Mouse (Mus musculus): Measurements from ENCODE around the gene 1700010I14Rik. TPM values are rescaled to one million over a fixed set of nuclear protein-coding genes. Genes with fewer than 3 reads are reported as not detected.

The 1700010I14Rik gene
- polyA plus RNA-seq (2012; rRNA removed) = 0.46 and 0.53 TPM in 2 replicates

GRCm38 (mm10) chr17:8988119-8988807 is at the start of gene 1700010I14Rik:
1700010I14Rik (plus strand) TSS chr17:8988333.
- 1% methylated on average over 13 of the region's 13 CpGs for WGBS
- peak; percentile 39 for DNase-seq (ENCODE audit: low read depth, low spot score)

GRCm38 (mm10) chr17:8951588-8951987 is 36.5 kb upstream of the 1700010I14Rik start:
- no peak for DNase-seq (ENCODE audit: low read depth, low spot score)
- WGBS = 74% methylated on average over 5 of the region's 5 CpGs

GRCm38 (mm10) chr17:8952951-8953350 is 35.2 kb upstream of the 1700010I14Rik start:
- WGBS = 87% methylated on average over 8 of the region's 8 CpGs
- DNase-seq (ENCODE audit: low read depth, low spot score) = no peak

GRCm38 (mm10) chr17:8958125-8958524 is 30.0 kb upstream of the 1700010I14Rik start:
- WGBS = 79% methylated on average over 6 of the region's 6 CpGs

GRCm38 (mm10) chr17:8960386-8960785 is 27.7 kb upstream of the 1700010I14Rik start:
- 86% methylated on average over 4 of the region's 4 CpGs for WGBS
- DNase-seq (ENCODE audit: low read depth, low spot score) = no peak

More at GRCm38 (mm10) chr17:8958125-8958524, 30.0 kb upstream of the 1700010I14Rik start:
- DNase-seq (ENCODE audit: low read depth, low spot score) = no peak

- DNase-seq (ENCODE audit: low read depth, low spot score) = no peak
- WGBS = 86% methylated on average over 5 of the region's 5 CpGs
These were observed 27.0 kb upstream of the 1700010I14Rik start for GRCm38 (mm10) chr17:8961097-8961496.

- DNase-seq (ENCODE audit: low read depth, low spot score) = no peak
- 74% methylated on average over 14 of the region's 14 CpGs for WGBS
These were observed 26.5 kb upstream of the 1700010I14Rik start for GRCm38 (mm10) chr17:8961644-8962043.

- 78% methylated on average over 6 of the region's 6 CpGs for WGBS
- DNase-seq (ENCODE audit: low read depth, low spot score) = no peak
These were observed 23.0 kb upstream of the 1700010I14Rik start for GRCm38 (mm10) chr17:8965177-8965576.

- 49% methylated on average over 12 of the region's 12 CpGs for WGBS
- DNase-seq (ENCODE audit: low read depth, low spot score) = no peak
These were observed 15.8 kb upstream of the 1700010I14Rik start for GRCm38 (mm10) chr17:8972152-8972854.

GRCm38 (mm10) chr17:8973331-8973730 is 14.8 kb upstream of the 1700010I14Rik start:
- DNase-seq (ENCODE audit: low read depth, low spot score) = no peak
- 67% methylated on average over 5 of the region's 5 CpGs for WGBS

- WGBS = 44% methylated on average over 7 of the region's 7 CpGs
- DNase-seq (ENCODE audit: low read depth, low spot score) = no peak
These were observed 13.7 kb upstream of the 1700010I14Rik start for GRCm38 (mm10) chr17:8974423-8974822.

- no peak for DNase-seq (ENCODE audit: low read depth, low spot score)
- 58% methylated on average over 6 of the region's 6 CpGs for WGBS
These were observed 13.2 kb upstream of the 1700010I14Rik start for GRCm38 (mm10) chr17:8974823-8975397.

GRCm38 (mm10) chr17:8976745-8977144 is 11.4 kb upstream of the 1700010I14Rik start:
- DNase-seq (ENCODE audit: low read depth, low spot score) = no peak
- 88% methylated on average over 6 of the region's 6 CpGs for WGBS

- 47% methylated on average over 2 of the region's 2 CpGs for WGBS
- DNase-seq (ENCODE audit: low read depth, low spot score) = no peak
These were observed 10.9 kb upstream of the 1700010I14Rik start for GRCm38 (mm10) chr17:8977271-8977670.

GRCm38 (mm10) chr17:8983576-8983975 is 4.6 kb upstream of the 1700010I14Rik start:
- 80% methylated on average over 2 of the region's 2 CpGs for WGBS
- no peak for DNase-seq (ENCODE audit: low read depth, low spot score)

GRCm38 (mm10) chr17:8985714-8986113 is 2.4 kb upstream of the 1700010I14Rik start:
- 23% methylated on average over 5 of the region's 5 CpGs for WGBS
- no peak for DNase-seq (ENCODE audit: low read depth, low spot score)

GRCm38 (mm10) chr17:8986551-8986950 is 1.6 kb upstream of the 1700010I14Rik start:
- WGBS = 33% methylated on average over 2 of the region's 2 CpGs
- no peak for DNase-seq (ENCODE audit: low read depth, low spot score)

GRCm38 (mm10) chr17:8987369-8987768 is 764 bp upstream of the 1700010I14Rik start:
- WGBS = 63% methylated on average over 5 of the region's 5 CpGs
- DNase-seq (ENCODE audit: low read depth, low spot score) = no peak

GRCm38 (mm10) chr17:8991160-8991559 is 3.0 kb downstream of the 1700010I14Rik start:
- WGBS = 67% methylated on average over 8 of the region's 8 CpGs
- no peak for DNase-seq (ENCODE audit: low read depth, low spot score)

- 78% methylated on average over 1 of the region's 1 CpGs for WGBS
- DNase-seq (ENCODE audit: low read depth, low spot score) = no peak
These were observed 7.2 kb downstream of the 1700010I14Rik start for GRCm38 (mm10) chr17:8995344-8995743.

GRCm38 (mm10) chr17:9002438-9002837 is 14.3 kb downstream of the 1700010I14Rik start:
- no peak for DNase-seq (ENCODE audit: low read depth, low spot score)
- 74% methylated on average over 4 of the region's 4 CpGs for WGBS
